Mouse (Mus musculus): ENCODE data around the gene Bcl2l11.
"Not testable (repeated sequence)": the region's sequence is repeated elsewhere in the genome, so short reads cannot be mapped to it uniquely, and the experiment has no call there.

Bcl2l11 gene

DNA sequence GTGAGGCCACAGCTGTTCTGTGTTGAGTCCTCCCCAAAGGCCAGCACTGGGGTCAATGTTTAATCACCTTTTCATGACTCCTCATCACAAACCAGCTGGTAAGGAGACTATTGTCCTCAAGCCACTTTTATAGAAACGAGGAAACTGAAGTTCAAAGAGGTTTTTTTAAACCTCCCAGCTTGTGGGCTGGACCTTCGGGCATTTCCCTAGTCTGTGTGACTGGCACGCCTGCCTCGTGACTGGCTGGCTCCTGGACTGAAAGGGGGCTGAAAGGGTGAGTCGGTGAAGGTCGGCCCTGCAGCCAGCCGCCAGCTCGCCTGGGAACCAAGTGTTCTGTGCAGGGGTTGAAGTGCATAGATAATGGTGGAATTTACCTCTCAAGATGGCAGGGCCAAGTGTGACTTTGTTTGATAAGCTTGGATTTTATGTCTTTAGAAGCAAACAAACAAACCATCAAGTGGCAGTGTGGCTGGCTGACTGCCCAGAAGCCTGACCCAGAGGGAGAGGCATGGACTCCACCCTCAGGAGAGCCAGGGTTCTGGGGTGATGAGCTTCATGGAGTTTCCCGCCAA is 54.1 kb downstream of the Bcl2l11 start:
- peaks cover 6% of the 10 kb centered on the region for H3K27me3 ChIP-seq (ENCODE audit: insufficient read depth, low read length)
- H3K36me3 ChIP-seq (ENCODE audit: insufficient read depth, low read length), result no peaks in the 10 kb centered on the region
- H3K9me3 ChIP-seq (ENCODE audit: low read length), result no peaks in the 10 kb centered on the region
- no peak overlapping the region for H3K4me3 ChIP-seq (replicated peaks; ENCODE audit: low read length)
- TF ChIP-seq POU5F1 (IDR thresholded peaks at IDR 0.05; ENCODE audit: borderline replicate concordance, low read length) (no peak), NANOG (IDR thresholded peaks at IDR 0.05; ENCODE audit: borderline replicate concordance, low read length) (no peak), CTCF (conservative IDR thresholded peaks at IDR 0.05; ENCODE audit: low read length) (no peak)
- H3K4me1 ChIP-seq (replicated peaks; ENCODE audit: low read depth, low read length), result peaks cover 44% of the 10 kb centered on the region

DNA sequence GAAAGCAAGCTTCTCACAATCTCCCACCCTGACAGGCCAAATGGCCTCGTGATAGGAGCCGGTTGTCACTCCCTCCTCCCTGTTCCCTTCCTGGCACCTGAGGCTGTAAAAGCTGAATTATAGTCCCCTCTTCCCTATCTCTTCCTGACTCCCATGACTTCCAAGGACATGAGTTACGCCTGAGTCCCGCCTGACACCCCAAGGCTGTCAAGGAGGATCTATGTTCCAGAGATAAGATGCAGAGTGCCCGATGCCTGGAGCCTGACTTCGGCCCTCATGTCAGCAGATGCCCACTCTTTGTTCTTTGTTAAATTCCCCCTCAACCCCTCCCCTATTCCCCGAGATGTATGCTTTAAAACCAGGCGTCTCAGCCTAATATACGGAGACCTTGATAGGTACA is 56.3 kb downstream of the Bcl2l11 start:
- H3K27me3 ChIP-seq (ENCODE audit: insufficient read depth, low read length); H3K4me3 ChIP-seq (replicated peaks; ENCODE audit: low read length); H3K36me3 ChIP-seq (ENCODE audit: insufficient read depth, low read length); H3K9me3 ChIP-seq (ENCODE audit: low read length): not testable (repeated sequence)
- peaks cover 28% of the 10 kb centered on the region for H3K4me1 ChIP-seq (replicated peaks; ENCODE audit: low read depth, low read length)

DNA sequence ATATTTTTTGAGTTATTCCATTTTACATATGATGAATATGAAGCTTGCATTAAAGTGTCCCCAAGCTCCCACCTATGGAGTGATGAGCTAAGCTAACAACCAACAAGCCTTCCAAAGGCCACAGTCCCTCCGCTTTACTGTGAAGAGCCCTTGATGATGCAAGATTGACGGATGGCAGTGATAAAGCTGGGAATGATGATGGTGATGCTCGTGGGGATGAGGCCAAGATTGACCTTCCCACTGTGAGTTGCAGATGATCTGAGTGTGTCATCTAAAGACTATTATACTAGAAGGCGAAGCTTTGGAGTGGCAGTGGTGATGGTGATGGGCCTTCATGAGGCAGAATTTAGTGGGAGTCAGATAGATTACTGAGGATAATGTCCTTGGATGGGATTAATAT is 56.9 kb downstream of the Bcl2l11 start:
- Histone ChIP-seq H3K36me3 (ENCODE audit: insufficient read depth, low read length) (no peaks in the 10 kb centered on the region), H3K27me3 (ENCODE audit: insufficient read depth, low read length) (peaks cover 7% of the 10 kb centered on the region), H3K4me1 (replicated peaks; ENCODE audit: low read depth, low read length) (peaks cover 23% of the 10 kb centered on the region), H3K4me3 (replicated peaks; ENCODE audit: low read length) (no peak overlapping the region), H3K9me3 (ENCODE audit: low read length) (no peaks in the 10 kb centered on the region)
- no peak for TF ChIP-seq POU5F1 (IDR thresholded peaks at IDR 0.05; ENCODE audit: borderline replicate concordance, low read length)
- no peak for TF ChIP-seq CTCF (conservative IDR thresholded peaks at IDR 0.05; ENCODE audit: low read length)
- no peak for TF ChIP-seq NANOG (IDR thresholded peaks at IDR 0.05; ENCODE audit: borderline replicate concordance, low read length)

DNA sequence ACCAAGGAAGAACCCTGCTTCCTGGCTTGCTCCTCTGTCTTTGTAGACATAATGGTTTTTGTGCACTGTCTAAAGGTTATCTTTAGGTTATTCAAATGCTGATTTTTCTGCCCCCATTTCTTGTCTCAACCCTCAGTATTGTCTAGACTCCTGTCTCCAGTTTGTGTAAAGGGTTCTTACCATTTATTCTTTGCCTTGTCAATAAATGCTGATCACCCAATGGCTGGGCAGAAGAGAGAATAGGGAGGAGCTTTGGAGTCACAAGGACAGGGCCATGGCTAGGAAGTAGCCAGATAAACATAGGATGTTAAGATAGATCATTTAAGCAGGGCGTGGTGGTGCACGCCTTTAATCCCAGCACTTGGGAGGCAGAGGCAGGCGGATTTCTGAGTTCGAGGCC is 57.9 kb downstream of the Bcl2l11 start:
- Histone ChIP-seq H3K4me1 (replicated peaks; ENCODE audit: low read depth, low read length) (peaks cover 21% of the 10 kb centered on the region), H3K27me3 (ENCODE audit: insufficient read depth, low read length) (peaks cover 7% of the 10 kb centered on the region), H3K4me3 (replicated peaks; ENCODE audit: low read length) (no peak overlapping the region), H3K36me3 (ENCODE audit: insufficient read depth, low read length) (no peaks in the 10 kb centered on the region), H3K9me3 (ENCODE audit: low read length) (no peaks in the 10 kb centered on the region)
- no peak for TF ChIP-seq POU5F1 (IDR thresholded peaks at IDR 0.05; ENCODE audit: borderline replicate concordance, low read length)
- no peak for TF ChIP-seq CTCF (conservative IDR thresholded peaks at IDR 0.05; ENCODE audit: low read length)
- no peak for TF ChIP-seq NANOG (IDR thresholded peaks at IDR 0.05; ENCODE audit: borderline replicate concordance, low read length)

DNA sequence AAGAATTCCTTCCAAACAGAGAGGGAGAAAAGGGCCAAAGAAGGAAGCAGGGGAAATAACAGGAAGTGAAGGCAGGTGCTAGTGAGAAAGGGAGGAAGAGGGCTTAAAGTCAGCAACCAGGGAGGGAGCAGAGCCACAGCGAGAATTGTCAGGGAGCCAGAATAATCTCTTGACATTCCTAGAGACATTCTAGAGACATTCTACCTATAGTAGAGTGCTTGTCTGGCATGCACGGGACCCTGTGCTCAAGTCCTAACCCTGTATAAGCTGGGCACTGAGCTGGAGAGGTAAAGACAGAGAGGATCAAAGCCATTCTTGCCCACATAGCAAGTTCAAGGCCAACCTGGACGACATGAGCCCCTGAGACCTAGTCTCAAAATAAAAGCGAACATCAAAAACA is 60.1 kb downstream of the Bcl2l11 start:
- Histone ChIP-seq H3K27me3 (ENCODE audit: insufficient read depth, low read length) (0 out of 2 replicates have a peak, but pooled peaks cover 1% of the 10 kb centered on the region), H3K9me3 (ENCODE audit: low read length) (no peaks in the 10 kb centered on the region), H3K36me3 (ENCODE audit: insufficient read depth, low read length) (no peaks in the 10 kb centered on the region), H3K4me1 (replicated peaks; ENCODE audit: low read depth, low read length) (peaks cover 22% of the 10 kb centered on the region), H3K4me3 (replicated peaks; ENCODE audit: low read length) (no peak overlapping the region)
- TF ChIP-seq POU5F1 (IDR thresholded peaks at IDR 0.05; ENCODE audit: borderline replicate concordance, low read length) (no peak), NANOG (IDR thresholded peaks at IDR 0.05; ENCODE audit: borderline replicate concordance, low read length) (no peak), CTCF (conservative IDR thresholded peaks at IDR 0.05; ENCODE audit: low read length) (no peak)

DNA sequence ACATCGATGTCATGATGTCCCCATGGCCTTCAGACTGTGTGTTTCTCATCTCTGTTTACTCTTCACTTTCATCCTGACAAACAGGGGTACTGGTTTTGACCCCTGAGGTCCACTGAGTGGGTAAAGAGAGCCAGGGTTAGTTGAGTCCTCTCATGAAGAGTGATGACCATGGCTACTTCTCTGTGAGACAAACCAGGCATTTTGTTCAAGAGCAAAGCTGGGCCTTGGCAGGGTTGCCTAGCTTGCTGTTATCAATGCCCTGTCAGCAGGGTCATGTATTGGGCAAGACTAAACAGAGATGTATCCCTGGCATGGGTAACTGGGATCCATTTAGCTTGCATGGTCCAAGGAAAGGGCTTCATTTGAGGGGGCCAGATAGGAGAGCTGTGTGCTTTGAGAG is 61.4 kb downstream of the Bcl2l11 start:
- Histone ChIP-seq H3K4me3 (replicated peaks; ENCODE audit: low read length) (no peak overlapping the region), H3K27me3 (ENCODE audit: insufficient read depth, low read length) (0 out of 2 replicates have a peak, but pooled peaks cover 1% of the 10 kb centered on the region), H3K36me3 (ENCODE audit: insufficient read depth, low read length) (no peaks in the 10 kb centered on the region), H3K9me3 (ENCODE audit: low read length) (no peaks in the 10 kb centered on the region), H3K4me1 (replicated peaks; ENCODE audit: low read depth, low read length) (peaks cover 19% of the 10 kb centered on the region)
- no peak for TF ChIP-seq NANOG (IDR thresholded peaks at IDR 0.05; ENCODE audit: borderline replicate concordance, low read length)
- no peak for TF ChIP-seq CTCF (conservative IDR thresholded peaks at IDR 0.05; ENCODE audit: low read length)
- no peak for TF ChIP-seq POU5F1 (IDR thresholded peaks at IDR 0.05; ENCODE audit: borderline replicate concordance, low read length)

DNA sequence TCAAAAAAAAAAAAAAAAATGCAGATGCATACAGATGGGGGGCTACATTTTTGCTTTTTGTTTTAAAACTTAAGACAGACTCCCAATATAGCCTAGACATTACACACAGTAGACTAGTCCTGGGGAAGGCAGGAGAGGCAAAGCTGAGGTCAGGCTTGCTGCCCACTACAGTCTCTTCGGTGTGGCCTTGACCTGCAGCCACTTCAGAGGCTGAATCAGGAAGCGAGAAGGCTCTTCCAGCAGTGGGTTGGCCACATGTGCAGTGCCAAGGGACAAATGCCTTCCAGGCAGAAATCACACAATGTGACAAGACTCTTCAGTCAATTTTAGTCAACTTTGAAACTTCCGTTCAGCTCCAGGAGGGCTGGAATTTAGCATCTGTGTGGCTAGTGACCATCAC is 62.6 kb downstream of the Bcl2l11 start:
- TF ChIP-seq CTCF (conservative IDR thresholded peaks at IDR 0.05; ENCODE audit: low read length) (no peak), NANOG (IDR thresholded peaks at IDR 0.05; ENCODE audit: borderline replicate concordance, low read length) (no peak), POU5F1 (IDR thresholded peaks at IDR 0.05; ENCODE audit: borderline replicate concordance, low read length) (no peak)
- Histone ChIP-seq H3K9me3 (ENCODE audit: low read length) (no peaks in the 10 kb centered on the region), H3K4me1 (replicated peaks; ENCODE audit: low read depth, low read length) (peaks cover 17% of the 10 kb centered on the region), H3K4me3 (replicated peaks; ENCODE audit: low read length) (no peak overlapping the region), H3K27me3 (ENCODE audit: insufficient read depth, low read length) (0 out of 2 replicates have a peak, but pooled peaks cover 3% of the 10 kb centered on the region), H3K36me3 (ENCODE audit: insufficient read depth, low read length) (no peaks in the 10 kb centered on the region)

DNA sequence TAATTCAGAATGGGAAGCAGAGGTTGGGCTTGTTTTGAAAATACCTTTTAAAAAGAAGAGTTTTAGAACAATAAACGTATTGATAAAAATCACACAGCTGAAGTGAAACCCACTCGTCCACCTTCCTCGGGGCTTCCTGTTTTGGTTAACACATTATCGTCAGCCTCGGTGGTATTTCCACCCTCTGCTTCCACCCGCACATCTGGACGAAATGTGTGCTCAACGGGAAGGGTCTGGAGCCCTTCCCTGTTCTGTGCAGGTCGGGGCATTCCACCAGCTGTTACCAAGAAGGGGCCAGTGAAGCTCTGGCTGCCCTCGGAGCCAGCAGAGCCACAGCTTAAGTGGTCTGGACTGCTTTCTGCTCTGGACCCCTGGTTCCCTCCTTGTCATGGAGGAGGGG is 63.9 kb downstream of the Bcl2l11 start:
- Histone ChIP-seq H3K9me3 (ENCODE audit: low read length) (no peaks in the 10 kb centered on the region), H3K4me1 (replicated peaks; ENCODE audit: low read depth, low read length) (peaks cover 13% of the 10 kb centered on the region), H3K4me3 (replicated peaks; ENCODE audit: low read length) (no peak overlapping the region), H3K27me3 (ENCODE audit: insufficient read depth, low read length) (0 out of 2 replicates have a peak, but pooled peaks cover 5% of the 10 kb centered on the region), H3K36me3 (ENCODE audit: insufficient read depth, low read length) (no peaks in the 10 kb centered on the region)
- TF ChIP-seq NANOG (IDR thresholded peaks at IDR 0.05; ENCODE audit: borderline replicate concordance, low read length) (no peak), POU5F1 (IDR thresholded peaks at IDR 0.05; ENCODE audit: borderline replicate concordance, low read length) (no peak), CTCF (conservative IDR thresholded peaks at IDR 0.05; ENCODE audit: low read length) (no peak)

DNA sequence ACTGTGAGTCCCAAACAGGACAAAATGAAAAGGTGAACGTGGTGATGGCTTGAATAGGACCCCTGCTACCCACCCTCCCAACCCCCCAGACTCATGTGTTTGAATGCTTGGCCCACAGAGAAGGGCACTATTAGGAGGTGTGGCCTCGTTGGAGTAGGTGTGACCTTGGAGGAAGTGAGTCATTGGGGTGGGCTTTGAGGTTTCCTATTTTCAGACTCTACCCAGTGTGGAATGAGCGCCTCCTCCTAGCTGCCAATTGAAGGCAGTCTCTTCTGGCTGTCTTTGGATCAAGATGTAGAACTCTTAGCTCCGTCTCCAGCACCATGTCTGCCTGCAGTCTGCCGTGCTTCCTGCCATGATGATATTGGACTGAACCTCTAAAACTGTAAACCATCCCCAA is 64.4 kb downstream of the Bcl2l11 start:
- Histone ChIP-seq H3K27me3 (ENCODE audit: insufficient read depth, low read length) (0 out of 2 replicates have a peak, but pooled peaks cover 5% of the 10 kb centered on the region), H3K36me3 (ENCODE audit: insufficient read depth, low read length) (no peaks in the 10 kb centered on the region), H3K9me3 (ENCODE audit: low read length) (no peaks in the 10 kb centered on the region), H3K4me3 (replicated peaks; ENCODE audit: low read length) (no peak overlapping the region), H3K4me1 (replicated peaks; ENCODE audit: low read depth, low read length) (peaks cover 13% of the 10 kb centered on the region)
- TF ChIP-seq NANOG (IDR thresholded peaks at IDR 0.05; ENCODE audit: borderline replicate concordance, low read length) (no peak), CTCF (conservative IDR thresholded peaks at IDR 0.05; ENCODE audit: low read length) (no peak)

All from E14TG2a.4 (cell line).